Mouse (Mus musculus): ENCODE data around the gene Rab12.

The Rab12 gene

GRCm38 (mm10) chr17:66498598-66498997 is 20.9 kb downstream of the Rab12 start:
- DNase-seq (ENCODE audit: low spot score): no peak

- no peak for DNase-seq (ENCODE audit: low spot score)
Observed at GRCm38 (mm10) chr17:66496589-66496988, 22.9 kb downstream of the Rab12 start.

GRCm38 (mm10) chr17:66490022-66490601 is 29.4 kb downstream of the Rab12 start:
- DNase-seq (ENCODE audit: low spot score): peak; percentile 73

- no peak for DNase-seq (ENCODE audit: low spot score)
Observed at GRCm38 (mm10) chr17:66486576-66486975, 33.0 kb downstream of the Rab12 start.

GRCm38 (mm10) chr17:66485742-66486141 is 33.8 kb downstream of the Rab12 start:
- peak; percentile 49 for DNase-seq (ENCODE audit: low spot score)

- DNase-seq (ENCODE audit: low spot score): no peak
Observed at GRCm38 (mm10) chr17:66484965-66485364, 34.6 kb downstream of the Rab12 start.

GRCm38 (mm10) chr17:66483651-66484454 is 35.7 kb downstream of the Rab12 start:
- no peak for DNase-seq (ENCODE audit: low spot score)

- no peak for DNase-seq (ENCODE audit: low spot score)
Observed at GRCm38 (mm10) chr17:66481295-66481694, 38.2 kb downstream of the Rab12 start.

GRCm38 (mm10) chr17:66480491-66481278 is 38.8 kb downstream of the Rab12 start:
- no peak for DNase-seq (ENCODE audit: low spot score)

- DNase-seq (ENCODE audit: low spot score): no peak
Observed at GRCm38 (mm10) chr17:66479813-66480490, 39.6 kb downstream of the Rab12 start.

GRCm38 (mm10) chr17:66479311-66479710 is 40.2 kb downstream of the Rab12 start:
- DNase-seq (ENCODE audit: low spot score): no peak

GRCm38 (mm10) chr17:66473205-66473604 is 46.3 kb downstream of the Rab12 start:
- DNase-seq (ENCODE audit: low spot score): no peak

- no peak for DNase-seq (ENCODE audit: low spot score)
Observed at GRCm38 (mm10) chr17:66471775-66472174, 47.8 kb downstream of the Rab12 start.

GRCm38 (mm10) chr17:66471252-66471651 is 48.3 kb downstream of the Rab12 start:
- no peak for DNase-seq (ENCODE audit: low spot score)

GRCm38 (mm10) chr17:66470020-66470419 is 49.5 kb downstream of the Rab12 start:
- no peak for DNase-seq (ENCODE audit: low spot score)

GRCm38 (mm10) chr17:66457278-66457677 is 62.3 kb downstream of the Rab12 start:
- DNase-seq (ENCODE audit: low spot score): no peak

GRCm38 (mm10) chr17:66451143-66451542 is 68.4 kb downstream of the Rab12 start:
- DNase-seq (ENCODE audit: low spot score): peak; percentile 74

GRCm38 (mm10) chr17:66450526-66451070 is 68.9 kb downstream of the Rab12 start:
- DNase-seq (ENCODE audit: low spot score): no peak

- no peak for DNase-seq (ENCODE audit: low spot score)
Observed at GRCm38 (mm10) chr17:66449460-66450341, 69.8 kb downstream of the Rab12 start, which contains the start of gene Mtcl1. Mtcl1 (minus strand) TSS chr17:66449750.

All from layer of hippocampus, adult 9-10 months (tissue).